Mouse (Mus musculus): ENCODE measurements around the gene Disc1.

DNA sequence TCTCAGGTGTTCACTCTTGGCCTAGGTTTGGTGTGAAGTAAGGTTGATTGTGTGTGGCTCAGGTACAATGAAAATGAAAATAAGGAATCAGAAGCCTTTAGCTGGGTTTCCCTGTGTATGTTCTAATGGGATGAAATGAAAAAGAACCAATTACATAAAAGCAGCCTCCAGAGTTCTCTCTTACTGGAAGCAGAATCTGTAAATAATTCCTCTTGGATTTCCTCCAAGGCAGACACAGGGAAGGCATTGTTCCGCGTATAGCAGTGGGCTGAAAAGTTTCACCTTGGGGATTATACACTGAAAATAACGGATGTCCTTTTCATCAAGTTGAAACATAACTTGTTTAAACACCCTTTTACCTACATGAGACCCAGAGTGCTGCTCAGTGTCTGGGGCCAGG lies 26.8 kb upstream of the Disc1 start:
- TF ChIP-seq FOSL1 (IDR thresholded peaks at IDR 0.05; ENCODE audit: insufficient read depth, low read length, poor library complexity, severe bottlenecking) (no peak), CTCF (IDR thresholded peaks at IDR 0.05; ENCODE audit: control insufficient read depth, insufficient read depth, insufficient read length) (no peak), MYOG (IDR thresholded peaks at IDR 0.05; ENCODE audit: control insufficient read depth, extremely low read depth, insufficient read length) (no peak), MYOD1 (IDR thresholded peaks at IDR 0.05; ENCODE audit: control insufficient read depth, insufficient read length, low read depth) (no peak), MAX (IDR thresholded peaks at IDR 0.05) (no peak), USF1 (IDR thresholded peaks at IDR 0.05; ENCODE audit: low read depth) (no peak), CEBPB (IDR thresholded peaks at IDR 0.05; ENCODE audit: low read depth) (no peak)
